Mouse (Mus musculus) lung, adult 2 months (tissue): ENCODE measurements around the gene Fut11.

ENCODE experiments used
- CTCF ChIP-seq: fragments of 200-500 bp; IDR thresholded peaks from 2 replicates; pipeline ENCODE4 v1.5.1; 2011; ENCODE audit warnings: mild to moderate bottlenecking, low read length, control low read depth; ENCODE audit not compliant: insufficient read depth
- POLR2A ChIP-seq: fragments of 200-500 bp; IDR thresholded peaks from 2 replicates; pipeline ENCODE4 v1.6.1; 2011; ENCODE audit warnings: low read depth, mild to moderate bottlenecking, control low read depth, low read length, borderline replicate concordance; ENCODE audit errors: extremely low read depth

- no peak for TF ChIP-seq POLR2A
- TF ChIP-seq CTCF: no peak
Observed at GRCm38 (mm10) chr14:20661661-20662331, 33.0 kb upstream of the Fut11 start.
